Comparison of ENCODE assay signal across 9 mouse cellular contexts in the genomic region with DNA sequence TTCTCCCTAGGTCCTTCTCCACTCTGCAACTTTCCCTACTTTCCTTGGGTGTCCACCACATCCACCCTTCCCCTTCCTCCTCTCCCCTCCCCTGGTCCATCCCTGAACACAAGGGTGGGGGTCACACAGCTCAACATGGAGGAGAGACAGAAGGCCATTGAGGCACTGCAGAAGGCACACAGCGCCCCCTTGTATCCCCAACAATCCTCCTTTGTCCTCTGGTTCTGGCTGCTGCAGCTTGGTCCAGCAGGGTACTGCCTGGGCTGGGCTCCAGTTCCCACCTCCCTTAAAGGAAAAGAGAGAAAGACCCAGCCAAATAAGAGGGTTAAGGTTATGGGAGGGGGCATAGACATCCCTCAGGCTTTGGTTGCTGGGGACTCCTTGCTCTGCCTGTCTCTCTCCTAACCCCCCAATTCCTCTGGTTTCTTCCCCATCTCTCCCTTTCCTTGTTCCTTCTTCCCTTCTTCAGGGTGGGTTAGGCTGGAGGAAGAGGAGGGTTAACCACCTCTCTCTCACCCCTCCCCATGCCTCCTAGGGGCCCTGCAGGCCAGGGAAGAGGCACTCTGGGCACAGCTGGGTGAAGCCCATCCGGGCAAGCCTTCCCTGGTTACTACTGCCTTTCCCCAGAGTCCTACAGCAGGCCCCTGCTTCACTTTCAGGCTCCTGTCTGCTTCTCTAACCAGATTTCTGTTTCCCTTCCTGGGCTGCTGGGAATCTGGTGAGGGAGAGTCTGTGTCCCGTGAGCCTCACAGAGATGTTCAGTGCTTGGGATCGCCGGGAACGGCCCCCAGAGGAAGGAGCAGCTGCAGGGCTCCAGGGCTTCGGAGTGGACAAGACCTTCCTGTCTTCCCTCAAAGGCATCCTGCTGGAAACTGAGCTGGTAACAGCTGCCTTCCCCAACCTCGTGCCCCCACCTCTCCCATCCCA. TPM values are rescaled to one million over a fixed set of nuclear protein-coding genes. Genes with fewer than 3 reads are reported as not detected.
DNase-seq lines count a peak whose midpoint lies in the region; ATAC-seq lines count a peak whose summit lies in the region.
"Had no signal": no experiment of that assay in that cellular context is flagged by ENCODE, and none has a peak within 500 bp of the region (broad histone marks: within the 10 kb centered on the region; RNA-seq: fewer than 3 reads in every experiment).

A gene (plus strand): TSS at position 358 of the 927 bp plus-strand sequence.

- intact Hi-C loops in left cerebral cortex, postnatal 36 days (cut with DNase I) = no loop called here

- H3K27ac ChIP-seq in hindbrain, embryonic 13.5 days = peak within 1 kb of the TSS; percentile 75
- H3K27ac ChIP-seq: macrophage had no signal

- H3K4me1 ChIP-seq in hindbrain, embryonic 13.5 days (replicated peaks) = peaks cover 22% of the 10 kb centered on the region

- H3K4me3 ChIP-seq in hindbrain, embryonic 13.5 days = no peak within 1 kb of the TSS

- peak within 1 kb of the TSS; percentile 21 for H3K9ac ChIP-seq in hindbrain, embryonic 13.5 days

- no peaks in the 10 kb centered on the region for H3K36me3 ChIP-seq in hindbrain, embryonic 13.5 days

- no peaks in the 10 kb centered on the region for H3K9me3 ChIP-seq in hindbrain, embryonic 13.5 days

- H3K27me3 ChIP-seq in hindbrain, embryonic 13.5 days = 0 out of 2 replicates have a peak, but pooled peaks cover 4% of the 10 kb centered on the region

- WGBS in hindbrain, embryonic 13.5 days = 25% methylated on average over 8 of the region's 8 CpGs

- peak within 1 kb of the TSS; percentile 6; the same call in 1 of the 2 replicates for H3K4me2 ChIP-seq in hindbrain, embryonic 13.5 days

- ATAC-seq in hindbrain, embryonic 13.5 days (ENCODE audit: low FRiP score) = peak; percentile 55

- DNase-seq in embryo, embryonic 10 days (ENCODE audit: low spot score) = peak; percentile 28
- no peak for DNase-seq in embryo, embryonic 9.5 days (ENCODE audit: extremely low spot score)
- peak; percentile 19 for DNase-seq in embryo, embryonic 11 days
- peak; percentile 41 to 53 for DNase-seq in left cerebral cortex, postnatal 36 days (ENCODE audit: low spot score in 2 of 2)
- peak; percentile 45 for DNase-seq in right cerebral cortex, postnatal 25 days
- DNase-seq in adrenal gland, adult 2 months = no peak
- DNase-seq in B cell, adult 2 months = no peak

RNA-seq across cellular contexts. Expression of the gene that starts here (rescaled TPM):
- polyA plus RNA-seq in hindbrain, embryonic 13.5 days (2015; fragmentation: Nextera tagmentation; extraction: Ambion mirVana) = 7.0 and 7.1 TPM in 2 replicates
- 10 to 100 TPM; 56.6 to 59.4 TPM for total RNA-seq in left cerebral cortex, postnatal 36 days (2021)
- total RNA-seq in adrenal gland, adult 2 months (2021) = under 1 TPM in 1 of 2 experiments, not detected in 1; 0.78 TPM
- polyA plus RNA-seq in adrenal gland, adult 2 months (2012; rRNA removed) = 1.9 and 2.9 TPM in 2 replicates
- polyA plus RNA-seq: macrophage had no signal

Comparison
In these comparisons a context has a peak if more than half of its experiments do, and no peak if none do; other contexts are left out.
1. RNA of the gene that starts here (total RNA-seq): 56.6 to 59.4 TPM in left cerebral cortex, postnatal 36 days; 0.78 TPM in adrenal gland, adult 2 months; every median in the first group is over 10 times any median in the second.
2. DNase-seq: peak in embryo, embryonic 10 days (single experiment), embryo, embryonic 11 days (single experiment), left cerebral cortex, postnatal 36 days (2 of 2) and right cerebral cortex, postnatal 25 days (single experiment); none in embryo, embryonic 9.5 days (single experiment), adrenal gland, adult 2 months (single experiment) and B cell, adult 2 months (0 of 2).